Mouse (Mus musculus) kidney, postnatal 0 days (tissue): ENCODE results near the gene Hdac5. TPM values are rescaled to one million over a fixed set of nuclear protein-coding genes. Genes with fewer than 3 reads are reported as not detected.
"Not testable (repeated sequence)": the region's sequence is repeated elsewhere in the genome, so short reads cannot be mapped to it uniquely, and the experiment has no call there.

Experiments used
- ATAC-seq: fragments of 200-750 bp; cut with Nextera tagmentation; replicated peaks from 2 replicates; pipeline ENCODE4 v1.8.0; 2017; ENCODE audit warnings: low read depth, moderate number of reproducible peaks, moderate TSS enrichment, moderate library complexity; ENCODE audit not compliant: low FRiP score
- DNase-seq: peaks from one replicate; pipeline ENCODE4 v3.0.0-alpha.2; 2016; ENCODE audit warnings: low spot score
- H3K27ac ChIP-seq: fragments of 300-500 bp; sonication (generic); 2 replicates; pipeline ENCODE4 v1.5.1; 2014; ENCODE audit warnings: mild to moderate bottlenecking
- H3K27me3 ChIP-seq: fragments of 300-500 bp; sonication (generic); 2 replicates; pipeline ENCODE4 v1.6.1; 2014; ENCODE audit warnings: low read length, mixed read lengths; ENCODE audit not compliant: insufficient read depth
- H3K36me3 ChIP-seq: fragments of 300-500 bp; sonication (generic); 2 replicates; pipeline ENCODE4 v1.6.1; 2014; ENCODE audit warnings: low read length, mixed read lengths; ENCODE audit not compliant: insufficient read depth
- H3K4me1 ChIP-seq: fragments of 300-500 bp; sonication (generic); replicated peaks from 2 replicates; pipeline ENCODE4 v1.6.1; 2014; ENCODE audit warnings: antibody characterized with exemption, low read length, mixed read lengths; ENCODE audit not compliant: insufficient read depth
- H3K4me2 ChIP-seq: fragments of 300-500 bp; sonication (generic); 2 replicates; pipeline ENCODE4 v1.6.1; 2014; ENCODE audit warnings: mild to moderate bottlenecking, low read length, moderate library complexity, mixed read lengths
- H3K4me3 ChIP-seq: fragments of 300-500 bp; sonication (generic); replicated peaks from 2 replicates; pipeline ENCODE4 v1.5.1; 2014; ENCODE audit warnings: low read depth, low read length
- H3K9ac ChIP-seq: fragments of 300-500 bp; sonication (generic); 2 replicates; pipeline ENCODE4 v1.6.1; 2014; ENCODE audit warnings: low read depth, low read length
- H3K9me3 ChIP-seq: fragments of 300-500 bp; sonication (generic); replicated peaks from 2 replicates; pipeline ENCODE4 v1.6.1; 2016; ENCODE audit warnings: low read length, inconsistent platforms, mixed read lengths
- CTCF ChIP-seq: IDR thresholded peaks from 2 replicates; pipeline ENCODE4 v1.5.1; 2016; ENCODE audit warnings: antibody characterized with exemption, low read depth, mild to moderate bottlenecking, moderate library complexity
- WGBS: fragments of 180-500 bp; shearing (Covaris S2); extraction: QIAGEN DNeasy Blood & Tissue Kit; methylation state at CpG from one replicate; pipeline ENCODE4 v1.1.7; 2014; 5-methylcytosine and 5-hydroxymethylcytosine counted together
- polyA plus RNA-seq: library from polyadenylated mRNA; unstranded; fragments of >200 nt; fragmentation: Nextera tagmentation; extraction: Ambion mirVana; gene quantifications from 2 replicates; pipeline ENCODE4 v1.2.1, GENCODE M21; 2015

The Hdac5 gene
- polyA plus RNA-seq, 1 experiment from 2014 or later = 39.3 TPM

- Histone ChIP-seq H3K4me3 (no peak overlapping the region), H3K9me3 (no peaks in the 10 kb centered on the region), H3K9ac (no peak overlapping the region), H3K27me3 (no peaks in the 10 kb centered on the region), H3K4me1 (0 out of 2 replicates have a peak, but pooled peaks cover 3% of the 10 kb centered on the region), H3K36me3 (peaks cover 17% of the 10 kb centered on the region), H3K27ac (no peak overlapping the region), H3K4me2 (no peak overlapping the region)
- DNase-seq (no peak), ATAC-seq (no peak)
- TF ChIP-seq CTCF = no peak
- WGBS = 77% methylated on average over 5 of the region's 5 CpGs
These were observed 70.2 kb downstream of the Hdac5 start for GRCm38 (mm10) chr11:102159781-102160180.

DNA sequence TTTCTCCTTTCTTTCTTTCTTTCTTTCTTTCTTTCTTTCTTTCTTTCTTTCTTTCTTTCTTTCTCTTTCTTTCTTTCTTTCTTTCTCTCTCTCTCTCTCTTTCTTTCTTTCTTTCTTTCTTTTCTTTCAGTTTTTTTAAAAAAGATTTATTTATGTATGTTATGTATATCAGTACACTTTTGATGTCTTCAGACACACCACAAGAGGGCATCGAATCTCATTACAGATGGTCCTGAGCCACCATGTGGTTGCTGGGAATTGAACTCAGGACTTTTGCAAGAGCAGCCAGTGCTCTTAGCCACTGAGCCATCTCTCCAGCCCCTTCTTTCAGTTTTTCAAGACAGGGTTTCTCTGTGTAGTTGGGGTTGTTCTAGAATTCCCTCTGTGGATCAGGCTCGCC is 71.9 kb downstream of the Hdac5 start:
- H3K9me3 ChIP-seq, H3K4me3 ChIP-seq, H3K27ac ChIP-seq, DNase-seq, H3K9ac ChIP-seq, H3K27me3 ChIP-seq, ATAC-seq, H3K4me2 ChIP-seq, H3K4me1 ChIP-seq: not testable (repeated sequence)
- H3K36me3 ChIP-seq = peaks cover 20% of the 10 kb centered on the region
- WGBS = 80% methylated on average over 2 of the region's 2 CpGs

- DNase-seq (no peak), ATAC-seq (no peak)
- Histone ChIP-seq H3K27me3 (no peaks in the 10 kb centered on the region), H3K27ac (no peak overlapping the region), H3K9me3 (no peaks in the 10 kb centered on the region), H3K9ac (no peak overlapping the region), H3K4me1 (0 out of 2 replicates have a peak, but pooled peaks cover 3% of the 10 kb centered on the region), H3K36me3 (peaks cover 18% of the 10 kb centered on the region), H3K4me2 (peak overlapping the region; percentile 82; the same call in 1 of the 2 replicates), H3K4me3 (no peak overlapping the region)
- no peak for TF ChIP-seq CTCF
- WGBS = 15% methylated on average over 1 of the region's 1 CpGs
These were observed 73.2 kb downstream of the Hdac5 start for GRCm38 (mm10) chr11:102156786-102157089.

- WGBS = under 1% methylated on average over 37 of the region's 37 CpGs
- DNase-seq (peak; percentile 95), ATAC-seq (peak; percentile 83)
- TF ChIP-seq CTCF = peak; percentile 63
- Histone ChIP-seq H3K27ac (peak within 1 kb of the TSS; percentile 37; the same call in 1 of the 2 replicates), H3K36me3 (peaks cover 14% of the 10 kb centered on the region), H3K9me3 (no peaks in the 10 kb centered on the region), H3K4me3 (peak within 1 kb of the TSS; percentile 63), H3K4me1 (0 out of 2 replicates have a peak, but pooled peaks cover 3% of the 10 kb centered on the region), H3K4me2 (peak within 1 kb of the TSS; percentile 82), H3K9ac (peak within 1 kb of the TSS; percentile 70), H3K27me3 (no peaks in the 10 kb centered on the region)
These were observed 73.8 kb downstream of the Hdac5 start, which contains the start of gene Tmem101 for GRCm38 (mm10) chr11:102156039-102156785. Gene Tmem101, minus strand, starts transcription at chr11:102156404.

- Histone ChIP-seq H3K27me3 (peaks cover 36% of the 10 kb centered on the region), H3K9ac (no peak overlapping the region)
These were observed 82.6 kb downstream of the Hdac5 start for GRCm38 (mm10) chr11:102147213-102147989.

GRCm38 (mm10) chr11:102146531-102146930 is 83.4 kb downstream of the Hdac5 start:
- WGBS = 10% methylated on average over 17 of the region's 17 CpGs
- Histone ChIP-seq H3K4me2 (0 out of 2 replicates have a peak overlapping the region, but pooled peaks have one; percentile 51), H3K9me3 (no peaks in the 10 kb centered on the region), H3K36me3 (no peaks in the 10 kb centered on the region), H3K9ac (no peak overlapping the region), H3K4me3 (no peak overlapping the region), H3K4me1 (peaks cover 9% of the 10 kb centered on the region; the same call in 1 of the 2 replicates), H3K27me3 (peaks cover 36% of the 10 kb centered on the region), H3K27ac (no peak overlapping the region)
- TF ChIP-seq CTCF = no peak
- ATAC-seq (no peak), DNase-seq (no peak)

More at GRCm38 (mm10) chr11:102147213-102147989, 82.6 kb downstream of the Hdac5 start:
- DNase-seq (no peak), ATAC-seq (no peak)
- H3K4me3 ChIP-seq = no peak overlapping the region
- peak overlapping the region; percentile 33; the same call in 1 of the 2 replicates for H3K4me2 ChIP-seq
- no peaks in the 10 kb centered on the region for H3K9me3 ChIP-seq
- H3K36me3 ChIP-seq = no peaks in the 10 kb centered on the region
- peak; percentile 32; the same call in 1 of the 2 replicates for TF ChIP-seq CTCF
- peaks cover 9% of the 10 kb centered on the region; the same call in 1 of the 2 replicates for H3K4me1 ChIP-seq
- no peak overlapping the region for H3K27ac ChIP-seq
- 9% methylated on average over 34 of the region's 34 CpGs for WGBS
